Mouse (Mus musculus) kidney, embryonic 15.5 days (tissue): ENCODE data around the gene Abi1. TPM values are rescaled to one million over a fixed set of nuclear protein-coding genes. Genes with fewer than 3 reads are reported as not detected.
A peak's percentile ranks its signal among the peaks of the same experiment; 100 is the strongest.
"Not testable (repeated sequence)": the region's sequence is repeated elsewhere in the genome, so short reads cannot be mapped to it uniquely, and the experiment has no call there.

ENCODE experiments used
- ATAC-seq: fragments of 200-750 bp; cut with Nextera tagmentation; replicated peaks from 2 replicates; pipeline ENCODE4 v1.8.0; 2017; ENCODE audit warnings: moderate TSS enrichment; ENCODE audit not compliant: low FRiP score
- H3K27ac ChIP-seq: fragments of 300-500 bp; sonication (generic); 2 replicates; pipeline ENCODE4 v1.5.1; 2015; ENCODE audit warnings: mild to moderate bottlenecking, inconsistent platforms
- H3K27me3 ChIP-seq: fragments of 300-500 bp; sonication (generic); 2 replicates; pipeline ENCODE4 v1.6.1; 2015; ENCODE audit warnings: inconsistent platforms
- H3K36me3 ChIP-seq: fragments of 300-500 bp; sonication (generic); 2 replicates; pipeline ENCODE4 v1.6.1; 2015; ENCODE audit warnings: inconsistent platforms
- H3K4me1 ChIP-seq: fragments of 300-500 bp; sonication (generic); 2 replicates; pipeline ENCODE4 v1.6.1; 2015; ENCODE audit warnings: inconsistent platforms
- H3K4me2 ChIP-seq: fragments of 300-500 bp; sonication (generic); 2 replicates; pipeline ENCODE4 v1.6.1; 2015; ENCODE audit warnings: moderate library complexity, mild to moderate bottlenecking, inconsistent platforms
- H3K4me3 ChIP-seq: fragments of 300-500 bp; sonication (generic); replicated peaks from 2 replicates; pipeline ENCODE4 v1.5.1; 2015; ENCODE audit warnings: mild to moderate bottlenecking, inconsistent platforms
- H3K9ac ChIP-seq: fragments of 300-500 bp; sonication (generic); 2 replicates; pipeline ENCODE4 v1.6.1; 2015; ENCODE audit warnings: mild to moderate bottlenecking, inconsistent platforms
- H3K9me3 ChIP-seq: fragments of 300-500 bp; sonication (generic); replicated peaks from 2 replicates; pipeline ENCODE4 v1.6.1; 2016; ENCODE audit warnings: inconsistent platforms
- WGBS: fragments of 180-500 bp; shearing (Covaris S2); methylation state at CpG from one replicate; pipeline ENCODE4 v1.1.7; 2015; ENCODE audit warnings: mixed read lengths; 5-methylcytosine and 5-hydroxymethylcytosine counted together
- polyA plus RNA-seq: library from polyadenylated mRNA; unstranded; fragments of >200 nt; fragmentation: Nextera tagmentation; extraction: Ambion mirVana; gene quantifications from 2 replicates; pipeline ENCODE4 v1.2.1, GENCODE M21; 2015

Abi1 gene
- polyA plus RNA-seq, 1 experiment from 2014 or later, result 47.6 TPM

DNA sequence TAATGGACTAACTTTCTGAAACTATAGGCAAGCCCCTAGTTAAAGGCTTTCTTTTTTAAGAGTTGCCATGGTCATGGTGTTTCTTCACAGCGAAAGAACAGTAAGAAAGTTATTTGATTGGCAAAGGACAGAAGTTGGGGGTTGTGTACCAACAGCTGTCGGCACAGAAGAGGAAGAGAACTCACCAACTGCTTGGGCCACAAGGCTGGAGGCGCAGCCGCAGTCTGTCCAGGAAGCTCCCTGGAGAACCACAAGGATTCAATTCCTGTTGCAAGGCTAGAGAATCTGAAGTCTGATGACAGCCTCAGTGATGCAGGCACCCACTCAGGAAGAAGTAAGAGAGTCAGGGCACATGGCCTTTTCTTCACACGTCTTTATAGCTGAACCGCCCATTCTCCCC is 12.5 kb upstream of the Abi1 start:
- Histone ChIP-seq H3K9me3 (no peaks in the 10 kb centered on the region), H3K4me3 (no peak overlapping the region), H3K27me3 (no peaks in the 10 kb centered on the region), H3K36me3 (no peaks in the 10 kb centered on the region), H3K4me1 (no peaks in the 10 kb centered on the region), H3K27ac (no peak overlapping the region), H3K4me2 (no peak overlapping the region), H3K9ac (no peak overlapping the region)
- ATAC-seq, result no peak
- 73% methylated on average over 6 of the region's 6 CpGs for WGBS

DNA sequence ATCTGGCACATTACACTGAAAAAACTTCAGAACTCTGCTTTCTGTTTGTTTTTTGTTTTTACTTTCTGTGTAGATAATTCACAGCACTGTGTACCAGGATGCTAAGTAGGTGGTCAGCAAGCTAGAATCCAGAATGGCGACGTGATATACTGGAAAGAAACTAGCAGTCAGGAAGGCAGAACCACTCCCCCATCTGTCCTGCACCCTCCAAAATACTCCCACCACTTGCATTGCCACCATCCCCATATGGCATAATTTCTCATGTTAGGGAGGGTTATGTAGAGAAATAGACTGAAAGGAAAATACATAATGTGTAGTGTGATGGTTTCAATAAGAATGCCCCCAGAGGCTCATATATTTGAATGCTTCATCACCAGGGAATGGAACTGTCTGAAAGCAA is 11.8 kb upstream of the Abi1 start:
- ATAC-seq, result no peak
- no peak overlapping the region for H3K27ac ChIP-seq
- H3K36me3 ChIP-seq, result no peaks in the 10 kb centered on the region
- H3K4me2 ChIP-seq, result no peak overlapping the region
- no peaks in the 10 kb centered on the region for H3K9me3 ChIP-seq
- H3K4me3 ChIP-seq, result no peak overlapping the region
- no peak overlapping the region for H3K9ac ChIP-seq
- H3K4me1 ChIP-seq, result no peaks in the 10 kb centered on the region
- no peaks in the 10 kb centered on the region for H3K27me3 ChIP-seq
- WGBS, result 58% methylated on average over 2 of the region's 2 CpGs

DNA sequence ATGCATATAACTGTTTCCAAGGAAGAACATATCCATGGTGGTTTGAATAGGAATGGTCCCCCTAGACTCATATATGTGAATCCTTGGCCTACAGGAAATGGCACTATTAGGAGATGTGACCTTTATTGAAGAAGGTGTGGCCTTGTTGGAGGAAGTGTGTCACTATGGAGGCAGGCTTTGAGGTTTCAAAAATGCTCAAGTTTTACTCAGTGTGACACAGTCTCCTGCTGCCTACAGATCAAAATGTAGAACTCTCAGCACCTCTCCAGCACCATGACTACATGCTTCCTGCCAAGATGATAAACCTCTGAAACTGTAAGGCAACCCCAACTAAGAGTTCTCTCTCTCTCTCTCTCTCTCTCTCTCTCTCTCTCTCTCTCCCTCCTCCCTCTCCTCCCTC is 8.0 kb upstream of the Abi1 start:
- Histone ChIP-seq H3K27ac (no peak overlapping the region), H3K9me3 (no peaks in the 10 kb centered on the region), H3K9ac (no peak overlapping the region), H3K4me1 (no peaks in the 10 kb centered on the region), H3K27me3 (no peaks in the 10 kb centered on the region), H3K36me3 (no peaks in the 10 kb centered on the region), H3K4me3 (no peak overlapping the region), H3K4me2 (no peak overlapping the region)
- no peak for ATAC-seq

DNA sequence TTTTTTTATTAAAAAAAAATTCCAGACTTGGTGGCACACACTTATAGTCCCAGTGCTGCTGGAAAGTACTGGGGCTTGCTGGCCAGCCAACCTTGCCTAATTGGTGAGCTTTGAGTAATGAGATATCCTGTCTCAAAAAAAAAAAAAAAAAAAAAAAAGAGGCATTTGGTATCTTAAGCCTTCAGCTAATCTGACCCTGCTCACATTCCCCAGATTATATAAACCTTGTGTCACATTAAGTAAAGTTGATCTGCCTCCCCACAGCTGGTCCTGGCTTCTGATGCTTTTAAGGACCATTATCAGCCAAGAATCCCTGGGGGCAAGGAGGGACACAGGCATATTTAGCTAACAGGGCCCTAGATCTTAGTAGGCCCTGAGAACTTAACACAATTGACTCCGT is 5.7 kb upstream of the Abi1 start:
- no peak for ATAC-seq
- 47% methylated on average over 1 of the region's 1 CpGs for WGBS
- Histone ChIP-seq H3K4me2 (no peak overlapping the region), H3K4me1 (no peaks in the 10 kb centered on the region), H3K27ac (no peak overlapping the region), H3K27me3 (no peaks in the 10 kb centered on the region), H3K36me3 (no peaks in the 10 kb centered on the region), H3K9ac (no peak overlapping the region), H3K4me3 (no peak overlapping the region), H3K9me3 (no peaks in the 10 kb centered on the region)

DNA sequence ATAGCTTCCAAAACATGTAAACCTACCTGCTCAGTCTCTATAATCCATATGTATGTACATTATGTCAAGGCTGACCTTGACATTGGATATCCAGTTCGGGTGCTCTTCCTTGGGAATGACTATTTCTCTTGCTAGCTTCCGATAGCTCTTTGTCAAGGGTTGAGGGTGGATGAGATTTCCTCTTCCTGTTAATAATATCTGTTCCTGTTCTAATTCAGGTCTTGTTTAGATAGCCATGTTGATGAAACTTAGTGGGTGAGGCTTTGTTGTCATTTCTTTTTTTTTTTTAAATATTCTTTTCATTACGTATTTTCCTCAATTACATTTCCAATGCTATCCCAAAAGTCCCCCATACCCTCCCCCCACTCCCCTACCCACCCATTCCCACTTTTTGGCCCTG is 2.1 kb upstream of the Abi1 start:
- Histone ChIP-seq H3K4me1 (peaks cover 5% of the 10 kb centered on the region), H3K9me3 (no peaks in the 10 kb centered on the region), H3K4me2 (no peak overlapping the region), H3K9ac (no peak overlapping the region), H3K27ac (no peak overlapping the region), H3K27me3 (no peaks in the 10 kb centered on the region), H3K4me3 (no peak overlapping the region), H3K36me3 (no peaks in the 10 kb centered on the region)
- WGBS, result 86% methylated on average over 3 of the region's 3 CpGs
- no peak for ATAC-seq

DNA sequence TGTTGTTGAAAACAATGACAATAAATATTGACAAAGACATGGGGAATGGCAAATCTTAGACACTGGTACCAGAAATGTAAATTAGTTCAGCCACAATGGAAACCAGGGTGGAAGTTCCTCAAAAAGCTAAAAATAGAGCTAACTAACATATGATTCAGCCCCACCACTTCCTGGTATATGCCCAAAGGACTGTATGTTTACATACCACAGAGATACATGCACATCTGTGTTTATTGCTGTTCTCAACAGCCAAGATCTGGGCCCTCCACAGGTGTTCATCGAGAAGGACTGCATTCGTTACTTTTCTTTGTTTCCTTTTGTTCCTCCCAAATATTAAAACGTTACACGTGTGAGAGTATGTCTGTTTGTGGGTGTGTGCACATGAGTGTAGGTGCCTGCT is 1.4 kb upstream of the Abi1 start:
- Histone ChIP-seq H3K9me3 (no peaks in the 10 kb centered on the region), H3K27ac (no peak overlapping the region)
- 87% methylated on average over 4 of the region's 4 CpGs for WGBS

DNA sequence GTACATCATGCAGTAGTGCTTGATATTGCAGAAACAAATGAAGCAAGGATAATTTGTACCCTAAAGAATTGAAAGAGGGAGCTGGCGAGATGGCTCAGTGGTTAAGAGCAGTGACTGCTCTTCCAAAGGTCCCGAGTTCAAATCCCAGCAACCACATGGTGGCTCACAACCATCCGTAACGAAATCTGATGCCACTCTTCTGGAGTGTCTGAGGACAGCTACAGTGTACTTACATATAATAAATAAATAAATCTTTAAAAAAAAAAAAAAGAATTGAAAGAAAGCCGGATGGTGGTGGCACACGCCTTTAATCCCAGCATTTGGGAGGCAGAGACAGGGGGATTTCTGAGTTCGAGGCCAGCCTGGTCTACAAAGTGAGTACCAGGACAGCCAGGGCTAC is 649 bp upstream of the Abi1 start:
- not testable (repeated sequence) for H3K9ac ChIP-seq, ATAC-seq, H3K27me3 ChIP-seq, H3K4me3 ChIP-seq, H3K4me1 ChIP-seq, H3K4me2 ChIP-seq, H3K27ac ChIP-seq, H3K9me3 ChIP-seq, H3K36me3 ChIP-seq
- WGBS, result 89% methylated on average over 7 of the region's 7 CpGs

More for the DNA sequence above, 1.4 kb upstream of the Abi1 start:
- Histone ChIP-seq H3K4me1 (peaks cover 5% of the 10 kb centered on the region), H3K4me3 (no peak overlapping the region), H3K36me3 (no peaks in the 10 kb centered on the region), H3K4me2 (no peak overlapping the region), H3K9ac (no peak overlapping the region), H3K27me3 (no peaks in the 10 kb centered on the region)
- no peak for ATAC-seq

DNA sequence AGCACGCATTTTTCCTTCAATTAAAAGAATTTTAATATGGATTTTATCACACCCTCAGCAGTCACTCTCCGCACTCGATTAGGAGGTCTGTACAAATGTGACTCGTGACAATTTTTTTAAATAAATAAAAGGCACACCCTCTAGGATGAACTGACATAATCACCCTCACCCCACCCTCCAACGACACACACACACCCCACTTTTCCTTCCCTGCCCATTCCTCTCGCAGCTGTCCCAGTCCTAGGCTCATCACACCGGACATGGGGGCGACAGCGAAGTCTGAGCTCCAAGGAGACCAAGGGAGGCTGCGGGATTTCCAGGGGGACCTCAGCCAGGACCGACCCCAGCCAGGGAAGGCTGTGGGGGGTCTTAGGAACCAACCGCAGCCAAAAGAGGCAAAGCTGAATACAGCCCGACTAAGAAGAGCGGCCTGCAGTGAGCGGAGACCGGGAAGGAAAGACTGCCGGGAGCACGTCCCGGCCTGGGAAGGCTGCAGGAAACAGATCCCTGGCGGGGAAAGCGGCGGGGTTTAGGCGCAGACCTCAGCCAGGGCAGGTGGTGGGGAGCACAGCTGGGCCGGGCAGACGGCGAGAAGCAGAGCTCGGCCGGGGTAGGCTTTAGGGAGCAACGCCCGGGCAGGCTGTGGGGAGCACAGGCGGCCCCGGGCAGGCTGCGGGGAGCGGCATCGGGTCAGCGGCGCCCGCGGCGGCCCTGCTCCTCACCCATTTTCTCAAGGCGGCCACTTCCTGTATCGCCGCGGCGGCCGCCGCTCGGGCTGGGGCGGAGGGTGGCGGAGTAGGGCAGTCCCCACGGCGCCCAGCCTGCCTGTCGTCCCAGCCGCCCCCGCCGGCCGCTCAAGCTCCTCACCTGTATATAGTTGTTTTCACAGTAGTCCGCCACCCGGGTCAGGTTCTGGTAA is 700 bp downstream of the Abi1 start:
- peak overlapping the region; percentile 62 for H3K4me2 ChIP-seq
- H3K36me3 ChIP-seq, result no peaks in the 10 kb centered on the region
- H3K27ac ChIP-seq, result peak overlapping the region; percentile 99
- H3K9me3 ChIP-seq, result no peaks in the 10 kb centered on the region
- peak overlapping the region; percentile 95 for H3K9ac ChIP-seq
- H3K4me1 ChIP-seq, result peaks cover 7% of the 10 kb centered on the region
- under 1% methylated on average over 59 of the region's 59 CpGs for WGBS
- peak overlapping the region; percentile 99 for H3K4me3 ChIP-seq
- ATAC-seq, result peak; percentile 91
- no peaks in the 10 kb centered on the region for H3K27me3 ChIP-seq

DNA sequence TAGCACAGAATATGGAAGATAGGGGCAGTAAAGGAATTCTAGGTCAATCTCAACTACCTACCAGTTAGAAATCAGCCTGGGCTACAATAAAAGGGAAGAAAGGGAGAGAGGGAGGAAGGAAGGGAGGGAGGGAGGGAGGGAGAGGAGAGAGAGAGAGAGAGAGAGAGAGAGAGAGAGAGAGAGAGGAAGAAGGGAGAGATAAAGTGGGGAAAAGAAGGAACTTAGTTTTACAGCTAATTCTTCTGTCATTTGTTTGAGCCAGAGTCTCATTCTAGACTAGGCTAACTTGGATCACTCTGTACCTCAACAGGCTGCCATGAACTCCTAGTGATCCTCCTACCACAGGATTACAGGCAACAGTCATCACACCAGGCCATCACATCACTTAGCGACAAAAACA is 4.6 kb downstream of the Abi1 start:
- 100% methylated on average over 1 of the region's 1 CpGs for WGBS
- H3K4me2 ChIP-seq, result no peak overlapping the region
- peaks cover 11% of the 10 kb centered on the region; the same call in 1 of the 2 replicates for H3K36me3 ChIP-seq
- H3K4me1 ChIP-seq, result peaks cover 7% of the 10 kb centered on the region
- no peak overlapping the region for H3K4me3 ChIP-seq
- no peak for ATAC-seq
- no peak overlapping the region for H3K9ac ChIP-seq
- H3K27me3 ChIP-seq, result no peaks in the 10 kb centered on the region
- no peaks in the 10 kb centered on the region for H3K9me3 ChIP-seq
- no peak overlapping the region for H3K27ac ChIP-seq

DNA sequence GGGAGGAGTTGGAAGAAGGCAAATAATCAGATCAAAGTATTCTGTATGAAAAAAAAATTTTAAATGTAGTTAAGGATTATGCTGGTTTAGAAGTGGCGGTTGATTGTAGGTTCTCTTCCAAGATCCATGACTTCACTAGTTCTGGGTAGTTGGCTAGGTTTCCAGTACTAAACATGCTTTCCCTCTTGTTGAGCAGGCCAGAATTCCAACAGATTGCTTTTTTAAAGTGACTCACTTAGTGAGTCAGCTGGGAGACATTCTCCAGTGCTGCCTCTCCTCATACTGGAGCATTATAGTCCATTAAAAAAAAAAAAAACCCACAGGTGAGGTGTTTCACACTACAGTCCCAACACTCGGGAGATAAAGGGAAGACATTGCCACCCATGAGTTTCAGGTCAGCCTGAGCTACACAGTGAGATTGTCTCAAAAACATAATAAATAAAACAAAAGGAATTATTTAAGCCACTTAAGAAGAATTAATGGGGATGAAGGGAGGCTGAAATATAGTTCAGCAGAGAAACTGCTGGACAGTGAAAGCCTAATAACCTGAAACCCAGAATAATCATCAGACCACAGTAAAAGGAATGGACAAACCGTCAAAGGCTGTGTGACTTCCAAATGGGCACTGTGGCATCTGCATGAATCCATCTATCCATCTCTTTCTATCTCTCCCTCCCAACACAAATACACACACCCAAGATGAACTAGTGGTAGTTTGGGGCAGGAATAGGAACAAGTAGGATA is 5.2 kb downstream of the Abi1 start:
- H3K27me3 ChIP-seq, result no peaks in the 10 kb centered on the region
- peaks cover 12% of the 10 kb centered on the region for H3K36me3 ChIP-seq
- no peak for ATAC-seq
- no peak overlapping the region for H3K4me3 ChIP-seq
- H3K9me3 ChIP-seq, result no peaks in the 10 kb centered on the region
- 86% methylated on average over 3 of the region's 3 CpGs for WGBS
- H3K27ac ChIP-seq, result no peak overlapping the region
- H3K4me2 ChIP-seq, result no peak overlapping the region
- peaks cover 7% of the 10 kb centered on the region for H3K4me1 ChIP-seq
- H3K9ac ChIP-seq, result no peak overlapping the region

DNA sequence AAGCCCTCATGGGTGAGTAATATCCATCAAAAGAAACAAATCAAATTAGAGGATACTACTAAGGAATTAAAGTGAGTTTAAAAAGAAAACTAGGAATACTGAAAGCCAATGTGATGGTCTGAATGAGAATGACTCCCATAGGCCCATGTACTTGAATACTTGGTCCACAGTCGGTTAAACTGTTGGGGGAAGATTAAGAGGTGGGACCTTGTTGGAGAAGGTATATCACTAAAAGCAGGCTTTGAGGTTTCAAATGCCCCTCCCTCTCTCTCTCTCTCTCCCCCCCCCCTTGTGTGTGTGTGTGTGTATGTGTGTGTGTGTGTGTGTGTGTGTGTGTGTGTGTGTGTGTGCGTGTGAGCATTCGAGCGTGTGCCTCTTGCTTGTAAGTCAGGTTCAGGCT is 9.4 kb downstream of the Abi1 start:
- Histone ChIP-seq H3K27me3 (no peaks in the 10 kb centered on the region), H3K9me3 (no peaks in the 10 kb centered on the region), H3K9ac (no peak overlapping the region), H3K27ac (no peak overlapping the region), H3K4me2 (no peak overlapping the region), H3K36me3 (peaks cover 17% of the 10 kb centered on the region), H3K4me3 (no peak overlapping the region), H3K4me1 (no peaks in the 10 kb centered on the region)
- 87% methylated on average over 3 of the region's 4 CpGs for WGBS
- no peak for ATAC-seq

DNA sequence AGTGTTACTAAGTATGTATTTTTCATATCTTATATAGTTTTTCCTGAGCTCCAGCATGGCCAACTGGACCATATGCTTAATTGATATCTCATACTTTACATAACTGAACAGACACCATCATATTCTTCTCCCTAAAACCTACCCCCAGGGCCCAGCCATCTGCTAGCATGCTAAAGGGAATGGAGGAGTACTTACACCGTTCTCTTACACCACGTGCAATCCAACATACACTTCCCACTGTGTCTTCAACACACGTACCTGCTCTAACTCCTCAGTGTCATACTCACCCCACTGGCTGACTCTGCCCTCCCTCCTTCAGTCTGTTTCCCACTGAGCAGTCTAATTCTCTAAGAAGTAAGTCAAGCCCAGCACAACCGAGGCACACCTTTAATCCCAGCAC is 11.2 kb downstream of the Abi1 start:
- 87% methylated on average over 4 of the region's 4 CpGs for whole genome bisulfite sequencing

More for the DNA sequence above, 11.2 kb downstream of the Abi1 start:
- H3K4me1 ChIP-seq, result no peaks in the 10 kb centered on the region
- no peak overlapping the region for H3K4me3 ChIP-seq
- H3K4me2 ChIP-seq, result no peak overlapping the region
- no peak overlapping the region for H3K9ac ChIP-seq
- no peaks in the 10 kb centered on the region for H3K9me3 ChIP-seq
- peaks cover 17% of the 10 kb centered on the region for H3K36me3 ChIP-seq
- no peak overlapping the region for H3K27ac ChIP-seq
- no peaks in the 10 kb centered on the region for H3K27me3 ChIP-seq
- no peak for ATAC-seq
